Mouse (Mus musculus) neutrophil, adult 5-6 weeks (primary cell): ENCODE measurements around the gene Olfr1020. TPM values are rescaled to one million over a fixed set of nuclear protein-coding genes. Genes with fewer than 3 reads are reported as not detected.

Experiments
- ATAC-seq: fragments of 151-379, 151-347 bp; 2 replicates; pipeline ENCODE4 v1.8.0; 2017; ENCODE audit warnings: mild to moderate bottlenecking, moderate TSS enrichment; ENCODE audit not compliant: insufficient number of reproducible peaks, poor library complexity, low FRiP score, severe bottlenecking; ENCODE audit errors: extremely low read depth
- total RNA-seq: library from RNA; stranded (forward); fragments of 200-1000 nt; gene quantifications from 2 replicates; pipeline ENCODE4 v1.2.3, GENCODE M21; 2017

Olfr1020 gene
- total RNA-seq = 0.23 TPM in 1 of 2 replicates, not detected in the other

GRCm38 (mm10) chr2:85846730-85847129 is at the start of gene Olfr1020:
TSS of gene Olfr1020 (plus strand) at chr2:85847030.
- no peak for ATAC-seq

DNA sequence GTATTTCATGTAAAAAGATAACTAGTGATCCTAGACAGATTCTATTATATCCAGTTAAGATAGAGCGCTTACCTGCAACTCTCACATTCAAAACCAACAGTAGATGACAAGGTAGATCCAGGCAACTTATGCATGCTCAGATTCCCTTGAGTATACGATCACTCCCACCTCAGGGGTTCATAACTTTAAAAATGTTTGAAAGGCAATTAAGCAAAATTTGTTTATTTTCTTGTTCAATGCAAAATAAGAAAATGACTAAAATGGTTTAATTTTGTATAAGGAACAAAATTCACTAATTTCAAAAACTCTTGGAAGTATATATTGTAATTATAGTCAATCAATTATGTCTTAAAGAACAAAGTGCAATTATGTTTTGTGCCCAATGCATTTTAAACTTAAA is 44.4 kb upstream of the Olfr1020 start, which contains the start of gene Olfr1016:
Gene Olfr1016, minus strand, starts transcription at position 101 of the 400 bp plus-strand sequence.
- ATAC-seq = no peak

DNA sequence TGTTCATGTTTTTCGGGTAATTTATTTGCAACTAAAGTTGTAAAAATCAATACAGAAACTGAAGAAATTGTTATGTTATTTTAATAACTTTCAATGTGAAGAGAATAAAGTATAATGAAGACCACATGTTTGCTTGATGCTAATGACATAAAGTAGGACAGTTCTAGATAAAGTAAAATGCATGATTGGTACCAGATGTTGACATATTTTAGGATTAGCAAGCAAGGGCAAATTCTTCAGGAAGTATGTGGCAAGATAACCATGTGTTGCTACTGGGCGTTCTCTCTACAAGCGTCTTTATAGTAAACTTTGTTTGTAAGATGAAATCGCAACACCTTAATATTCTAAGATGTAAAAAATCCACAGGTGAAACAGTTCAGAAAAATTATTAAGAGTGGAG is 42.3 kb upstream of the Olfr1020 start:
- ATAC-seq = no peak

DNA sequence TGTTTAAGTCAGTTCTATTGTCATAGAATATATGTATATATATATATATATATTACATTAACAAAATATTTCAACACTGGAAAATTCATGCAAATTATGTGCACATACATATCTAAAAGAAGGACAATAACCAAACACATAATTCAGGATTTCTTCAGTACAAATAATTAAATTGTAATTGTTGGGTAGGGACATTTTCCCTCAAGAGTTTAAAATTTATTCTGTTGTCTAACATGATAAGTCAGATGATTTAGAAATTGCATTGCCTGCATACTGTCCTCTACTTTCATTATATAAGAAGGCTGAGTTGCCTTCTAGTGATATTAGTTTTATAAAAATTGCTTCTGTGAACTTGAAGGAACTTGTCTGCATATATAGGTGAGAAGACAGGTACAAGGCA is 28.7 kb upstream of the Olfr1020 start, which contains the start of gene Olfr1018:
Gene Olfr1018, plus strand, starts transcription at position 301 of the 400 bp plus-strand sequence.
- no peak for ATAC-seq

DNA sequence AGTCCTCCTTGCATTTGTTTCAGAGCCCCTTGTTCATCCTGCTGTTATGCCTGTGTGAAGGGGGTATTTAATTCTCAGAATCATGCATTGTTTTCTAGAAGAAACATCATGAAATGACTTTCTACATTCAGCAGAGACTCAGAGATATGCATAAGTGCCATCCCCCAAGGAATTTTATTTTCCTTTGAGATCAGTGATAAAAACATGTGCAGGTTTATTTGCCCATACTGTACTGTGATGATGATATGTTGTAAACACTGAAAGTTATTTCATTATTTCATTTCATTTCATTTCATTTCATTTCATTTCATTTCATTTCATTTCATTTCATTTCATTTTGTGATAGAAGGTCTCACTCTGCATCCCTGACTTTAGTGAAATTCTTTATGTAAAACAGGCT is 1.4 kb upstream of the Olfr1020 start, which contains the start of gene Olfr1019:
Gene Olfr1019, minus strand, starts transcription at position 101 of the 400 bp plus-strand sequence.
- no peak for ATAC-seq

GRCm38 (mm10) chr2:85868294-85868693 is 21.5 kb downstream of the Olfr1020 start, which contains the start of gene Olfr1022:
TSS of gene Olfr1022 (plus strand) at chr2:85868594.
- ATAC-seq = no peak

DNA sequence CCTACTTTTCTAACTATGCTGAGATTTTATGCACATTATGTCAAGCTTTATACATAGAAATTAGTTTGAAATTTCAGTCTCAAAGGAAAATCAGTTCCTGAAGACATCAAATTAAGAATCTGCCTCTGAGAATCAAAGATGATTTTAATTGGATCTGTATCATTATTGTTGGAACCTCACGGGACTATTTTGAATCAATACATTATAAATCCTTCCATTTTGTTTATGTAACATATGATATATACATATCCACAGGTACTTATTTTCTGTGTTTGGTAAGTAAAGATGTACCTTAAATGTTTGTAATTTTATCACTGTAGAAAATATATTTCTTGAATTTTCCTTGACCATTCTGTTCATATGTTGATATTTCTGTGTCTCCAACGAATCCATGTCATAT is 38.5 kb downstream of the Olfr1020 start, which contains the start of gene Olfr1023:
Gene Olfr1023, plus strand, starts transcription at position 301 of the 400 bp plus-strand sequence.
- no peak for ATAC-seq

Other genes starting within 250 kb of the Olfr1020 start
- gene Olfr1000, start 235.1 kb upstream of the Olfr1020 start, total RNA-seq = not detected in 2 replicates
- gene Olfr1002, start 196.3 kb upstream of the Olfr1020 start, total RNA-seq = not detected in 2 replicates
- gene Olfr154, start 182.6 kb upstream of the Olfr1020 start, total RNA-seq = not detected in 2 replicates
- not detected in 2 replicates for gene Olfr1006, start 168.3 kb upstream of the Olfr1020 start, total RNA-seq
- not detected in 2 replicates for gene Olfr1008, start 157.6 kb upstream of the Olfr1020 start, total RNA-seq
- gene Olfr1009, start 131.6 kb upstream of the Olfr1020 start, total RNA-seq = not detected in 2 replicates
- gene Olfr1012, start 84.3 kb upstream of the Olfr1020 start, total RNA-seq = not detected in 2 replicates
- 0.12 TPM in 1 of 2 replicates, not detected in the other for gene Olfr1013, start 79.9 kb upstream of the Olfr1020 start, total RNA-seq
- not detected in 2 replicates for gene Olfr1014, start 74.3 kb upstream of the Olfr1020 start, total RNA-seq
- gene Olfr1015, start 65.0 kb upstream of the Olfr1020 start, total RNA-seq = not detected in 2 replicates
- not detected in 2 replicates for gene Olfr1016, start 44.5 kb upstream of the Olfr1020 start, total RNA-seq
- not detected in 2 replicates for gene Olfr1018, start 28.6 kb upstream of the Olfr1020 start, total RNA-seq
- not detected in 2 replicates for gene Olfr1019, start 1.5 kb upstream of the Olfr1020 start, total RNA-seq
- gene Olfr1022, start 21.6 kb downstream of the Olfr1020 start, total RNA-seq = not detected in 2 replicates
- not detected in 2 replicates for gene Olfr1023, start 38.6 kb downstream of the Olfr1020 start, total RNA-seq
- not detected in 2 replicates for gene Olfr1024, start 58.0 kb downstream of the Olfr1020 start, total RNA-seq
- not detected in 2 replicates for gene Olfr1025-ps1, start 68.2 kb downstream of the Olfr1020 start, total RNA-seq
- not detected in 2 replicates for gene Olfr1026, start 74.5 kb downstream of the Olfr1020 start, total RNA-seq
- gene Olfr1028, start 103.4 kb downstream of the Olfr1020 start, total RNA-seq = not detected in 2 replicates
- gene Olfr1029, start 126.9 kb downstream of the Olfr1020 start, total RNA-seq = not detected in 2 replicates
- not detected in 2 replicates for gene Olfr1030, start 132.2 kb downstream of the Olfr1020 start, total RNA-seq
- not detected in 2 replicates for gene Olfr1031, start 143.3 kb downstream of the Olfr1020 start, total RNA-seq
- gene Olfr1032, start 158.5 kb downstream of the Olfr1020 start, total RNA-seq = not detected in 2 replicates
- gene Olfr1033, start 173.6 kb downstream of the Olfr1020 start, total RNA-seq = not detected in 2 replicates
- gene Olfr1034, start 198.8 kb downstream of the Olfr1020 start, total RNA-seq = 0.12 TPM in 1 of 2 replicates, not detected in the other
- gene Olfr1036, start 227.0 kb downstream of the Olfr1020 start, total RNA-seq = not detected in 2 replicates
- not detected in 2 replicates for gene Olfr1037, start 240.4 kb downstream of the Olfr1020 start, total RNA-seq